Mouse (Mus musculus) forelimb bud, embryonic 11.5 days (tissue): ENCODE results near the gene Gigyf1.

Experiments used
- DNase-seq: peaks from one replicate; pipeline ENCODE4 v3.0.0-alpha.2; 2012; ENCODE audit warnings: low read depth, low spot score

Gigyf1 gene

DNA sequence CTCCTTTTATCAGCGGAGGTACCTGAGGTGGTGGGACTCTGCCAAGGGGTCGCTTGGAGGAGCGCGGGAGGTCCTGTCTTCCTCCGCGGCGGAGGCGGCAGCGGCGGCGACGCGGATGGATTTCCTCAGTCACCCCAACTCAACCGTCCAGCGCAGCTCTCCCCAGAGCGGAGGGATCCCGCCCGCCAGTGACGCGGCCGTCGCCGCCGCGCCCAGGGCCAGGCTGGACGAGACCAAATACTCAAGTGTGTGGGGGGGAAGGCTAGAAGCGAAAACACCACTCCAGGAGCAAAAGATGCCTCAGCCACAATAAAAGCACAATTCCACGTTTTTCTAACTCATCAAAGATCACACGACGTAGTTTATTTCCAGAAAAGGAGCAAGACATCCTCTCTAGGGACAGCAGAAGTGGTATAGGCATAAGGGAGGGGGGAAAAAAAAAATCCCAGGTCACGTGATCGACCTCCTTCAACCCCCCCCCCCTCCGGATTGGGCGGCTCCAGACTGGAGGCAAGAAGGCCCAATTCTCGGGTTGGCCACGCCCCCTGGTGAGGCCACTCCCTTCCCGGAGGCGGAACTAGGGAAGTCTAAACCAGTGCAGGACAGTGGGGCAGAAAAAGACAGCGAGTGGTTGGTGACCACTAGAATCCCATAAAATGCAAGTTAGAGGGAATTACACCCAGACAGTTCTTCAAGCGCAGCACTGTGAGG, 14.9 kb downstream of the Gigyf1 start, which contains the start of the genes Epo and Gnb2:
TSS of gene Epo (minus strand) at position 126 of the 711 bp plus-strand sequence.
TSS of gene Gnb2 (minus strand) at position 394 of the 711 bp plus-strand sequence.
- peak; percentile 98 for DNase-seq

DNA sequence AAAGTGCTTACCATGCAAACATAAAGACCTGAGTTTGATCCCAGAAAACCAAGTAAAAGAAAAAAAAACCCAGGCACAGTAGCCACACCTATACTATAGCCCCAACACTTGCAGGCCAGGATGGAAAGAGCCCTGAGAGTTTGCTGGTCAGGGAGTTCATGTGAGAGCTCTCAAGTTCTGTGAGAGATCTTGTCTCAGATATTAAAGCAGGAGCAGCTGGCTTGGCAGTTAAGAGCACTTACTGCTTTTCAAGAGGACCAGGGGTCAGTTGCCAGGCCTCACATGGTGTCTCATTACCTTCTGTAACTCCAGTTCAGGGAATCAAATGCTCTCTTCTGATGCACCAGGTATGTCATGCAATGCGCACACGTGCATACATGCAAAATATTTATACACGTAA, 16.4 kb downstream of the Gigyf1 start:
- DNase-seq, result no peak

DNA sequence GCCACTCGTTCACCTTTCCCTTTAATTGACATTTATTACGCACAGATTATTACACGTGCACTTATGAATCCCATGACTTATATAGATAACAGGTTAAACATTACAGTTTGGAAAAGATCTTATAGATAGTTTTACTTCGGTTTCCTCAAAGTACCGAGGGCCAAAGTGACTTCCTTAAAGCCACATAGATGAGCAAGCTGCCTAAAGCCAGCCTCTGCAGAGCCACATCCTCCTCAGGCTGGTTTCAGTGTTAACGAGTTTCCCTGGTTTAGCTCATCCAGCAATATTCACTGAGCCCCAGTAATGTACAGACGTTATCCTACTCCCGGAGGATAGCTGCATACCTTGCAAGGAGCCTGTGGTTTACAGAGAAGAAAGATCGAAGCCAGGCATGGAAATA, 17.0 kb downstream of the Gigyf1 start:
- no peak for DNase-seq

DNA sequence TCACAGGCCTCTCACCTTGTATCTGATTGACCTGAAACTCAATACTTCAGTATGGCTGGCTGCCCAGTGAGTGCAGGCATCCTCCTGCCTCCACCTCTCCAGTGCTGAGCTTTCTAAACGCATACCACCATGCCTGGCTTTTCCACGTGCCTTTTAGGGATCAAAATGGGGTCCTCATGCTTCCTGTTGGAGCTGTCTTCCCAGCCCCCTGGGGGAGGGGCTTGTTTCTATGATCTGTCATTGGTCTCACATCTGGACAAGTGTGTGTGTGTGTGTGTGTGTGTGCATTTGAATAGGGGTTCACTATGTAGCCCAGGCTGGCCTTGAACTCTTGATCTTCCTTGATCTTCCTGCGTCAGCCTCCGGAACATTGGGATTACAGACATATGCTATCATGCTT, 19.1 kb downstream of the Gigyf1 start:
- DNase-seq, result no peak

DNA sequence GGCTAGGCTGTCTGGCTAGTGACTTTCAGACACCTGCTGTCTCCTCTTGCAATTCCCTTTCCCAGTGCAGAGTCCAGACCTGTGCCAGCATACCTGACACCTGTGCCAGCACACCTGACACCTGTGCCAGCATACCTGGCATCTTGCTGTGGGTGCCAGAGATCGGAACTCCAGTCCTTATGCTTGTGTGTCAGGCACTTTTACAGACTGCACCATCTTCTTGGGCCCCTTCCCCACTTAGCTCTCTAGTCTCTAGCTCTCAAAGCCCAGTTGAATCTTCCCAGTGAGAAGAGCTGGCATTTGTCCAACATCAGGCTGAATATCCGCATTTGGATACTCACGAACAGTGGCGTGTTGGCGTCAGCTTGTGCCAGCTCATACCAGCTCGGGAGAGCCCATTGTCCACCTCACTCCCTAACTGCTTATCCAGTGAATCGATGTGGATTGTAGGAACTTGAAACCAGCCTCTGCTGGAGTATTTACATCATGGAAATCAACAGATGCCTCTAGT, 21.0 kb downstream of the Gigyf1 start:
- DNase-seq, result no peak

DNA sequence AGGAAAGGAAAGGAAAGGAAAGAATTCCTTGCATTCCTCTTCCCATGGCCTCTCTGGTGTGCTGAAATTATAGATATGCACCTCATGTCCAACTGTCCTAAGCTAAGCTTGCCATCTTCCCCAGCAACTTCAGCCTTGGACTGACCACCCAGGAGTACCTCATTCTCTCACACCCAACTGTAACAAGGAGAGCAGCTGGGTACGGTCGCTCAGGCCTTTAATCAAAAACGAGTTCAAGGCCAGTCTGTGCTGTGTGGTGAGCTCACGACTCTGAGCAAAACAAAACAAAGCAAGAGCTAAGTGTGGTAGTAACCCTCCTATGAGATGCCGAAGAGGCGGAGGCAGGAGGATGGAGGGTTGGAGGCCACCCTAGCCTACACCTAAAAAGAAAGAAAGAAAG, 22.6 kb downstream of the Gigyf1 start:
- DNase-seq, result no peak

DNA sequence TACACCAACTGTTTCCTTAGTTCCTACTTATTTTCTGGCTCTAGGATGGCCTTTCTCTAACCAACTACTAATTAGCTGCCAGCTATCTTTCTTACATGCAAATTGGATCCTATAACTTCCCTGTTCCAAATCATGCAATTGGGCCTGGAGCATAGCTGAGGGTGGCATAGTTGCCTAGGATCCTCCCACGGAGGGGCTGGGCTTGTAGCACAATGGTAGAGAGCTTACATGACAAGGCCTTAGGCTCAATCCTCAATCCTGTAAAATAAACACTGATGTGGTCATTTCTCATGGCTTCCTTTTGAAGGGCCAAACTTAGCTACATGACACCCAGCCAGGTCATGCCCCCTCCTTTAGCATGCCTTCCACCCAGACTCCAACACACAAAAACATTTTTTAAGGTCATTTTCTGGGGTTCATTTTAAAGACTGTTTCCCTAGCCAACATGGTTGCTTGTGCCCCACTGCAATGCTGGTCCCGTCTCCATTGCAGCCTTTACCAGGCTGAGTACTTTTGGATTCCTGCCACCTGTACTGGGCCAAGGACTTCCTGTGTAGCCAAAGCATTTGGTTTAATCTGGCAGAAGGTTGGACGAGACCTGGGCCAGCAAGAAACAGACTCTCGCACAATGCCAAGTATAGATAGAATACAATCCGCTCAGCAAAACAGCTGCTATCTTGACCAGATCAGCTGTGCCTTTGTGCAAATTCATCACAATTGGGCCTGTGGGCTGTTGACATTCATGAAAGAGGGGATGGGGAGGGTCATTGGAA, 23.6 kb downstream of the Gigyf1 start:
- DNase-seq, result no peak

DNA sequence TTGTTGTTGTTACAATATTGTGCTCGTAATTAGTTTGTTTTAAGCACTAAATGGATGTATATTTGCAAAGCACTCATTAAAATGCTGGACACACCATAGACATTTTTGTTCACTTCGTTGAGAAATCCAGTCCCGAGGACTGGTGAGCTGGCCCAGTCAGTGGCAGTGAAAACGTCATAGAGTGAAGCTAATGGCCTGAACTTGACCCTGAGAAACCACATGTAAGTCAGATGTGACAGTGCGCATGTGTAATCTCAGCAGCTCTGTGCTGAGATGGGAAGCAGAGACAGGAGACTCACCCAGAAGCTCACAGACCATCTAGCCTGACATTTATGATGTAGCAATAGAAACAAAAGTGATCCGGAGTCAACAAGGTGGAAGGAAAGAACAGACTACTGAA, 26.6 kb downstream of the Gigyf1 start:
- DNase-seq, result no peak

DNA sequence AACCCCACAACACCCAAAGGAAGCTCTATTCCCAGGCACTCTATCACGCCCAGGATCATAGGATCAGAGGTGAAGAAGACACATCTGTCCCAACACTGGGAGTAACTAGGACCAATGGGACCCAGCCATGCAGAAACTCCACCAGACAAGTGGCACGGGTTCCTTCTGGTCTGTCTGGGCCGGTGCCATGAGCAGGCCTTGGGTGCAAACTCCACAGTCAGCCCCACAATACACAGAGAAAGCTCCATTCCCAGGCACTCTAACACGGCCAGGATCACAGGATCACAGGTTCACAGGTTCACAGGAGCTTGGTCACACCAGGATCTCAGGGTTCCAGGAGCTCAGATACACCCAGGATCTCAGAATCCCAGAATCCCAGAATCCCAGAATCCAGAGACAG, 27.2 kb downstream of the Gigyf1 start:
- no peak for DNase-seq

DNA sequence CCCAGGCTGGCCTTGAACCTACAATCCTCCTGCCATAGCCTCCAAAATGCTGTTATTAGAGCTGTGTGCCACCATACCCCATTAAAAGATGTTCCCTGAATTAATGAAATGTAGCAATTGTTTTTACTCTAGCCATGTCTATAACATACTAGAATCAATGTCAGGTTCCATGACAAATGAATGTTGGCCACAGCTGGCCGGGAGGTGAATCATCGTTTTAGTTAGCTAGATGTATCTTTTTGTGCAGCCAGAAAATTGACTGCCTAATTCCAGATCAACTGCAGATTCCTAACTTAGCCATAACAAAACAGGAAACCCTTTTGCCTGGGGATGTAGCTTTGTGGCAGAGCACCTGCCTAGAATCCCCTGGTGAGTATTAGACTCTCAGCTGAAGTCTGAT, 31.5 kb downstream of the Gigyf1 start:
- DNase-seq, result no peak

DNA sequence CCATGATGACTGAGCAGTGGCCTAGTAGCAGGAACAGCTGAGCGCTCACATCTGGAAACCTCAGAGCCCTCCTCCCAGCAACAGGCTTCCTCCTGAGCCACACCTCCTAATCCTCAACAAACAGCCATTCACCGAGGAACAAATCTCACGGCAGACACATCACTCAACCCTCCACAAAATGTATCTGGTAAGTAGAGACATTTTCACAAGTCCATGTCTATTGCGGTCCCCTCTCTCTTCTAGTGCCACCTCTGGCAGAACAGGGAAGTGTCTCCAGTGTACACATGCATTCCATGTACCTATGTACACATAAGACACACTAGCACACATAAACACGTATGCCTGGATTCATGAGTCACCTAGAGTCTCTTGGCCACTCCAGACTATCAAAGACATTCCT, 32.8 kb downstream of the Gigyf1 start:
- DNase-seq, result no peak

DNA sequence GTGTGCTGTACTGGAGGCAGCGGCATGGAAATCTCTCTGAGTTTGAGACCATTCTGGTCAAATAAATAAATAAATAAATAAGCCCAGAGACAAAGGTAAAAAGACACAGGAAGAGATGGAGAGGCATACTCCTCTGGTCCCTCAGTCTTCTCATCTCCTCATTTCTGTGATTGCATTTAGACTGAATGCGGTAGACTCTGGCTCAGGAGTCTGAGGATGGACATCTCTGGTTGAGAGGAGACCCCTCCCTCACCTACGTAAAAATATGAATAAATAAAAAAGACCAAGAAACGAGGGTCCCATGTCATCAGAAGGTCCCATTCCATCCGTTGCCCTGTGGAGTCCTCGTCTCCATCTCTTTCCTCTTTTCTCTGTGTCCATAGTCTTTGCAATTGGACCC, 34.7 kb downstream of the Gigyf1 start:
- DNase-seq, result no peak

DNA sequence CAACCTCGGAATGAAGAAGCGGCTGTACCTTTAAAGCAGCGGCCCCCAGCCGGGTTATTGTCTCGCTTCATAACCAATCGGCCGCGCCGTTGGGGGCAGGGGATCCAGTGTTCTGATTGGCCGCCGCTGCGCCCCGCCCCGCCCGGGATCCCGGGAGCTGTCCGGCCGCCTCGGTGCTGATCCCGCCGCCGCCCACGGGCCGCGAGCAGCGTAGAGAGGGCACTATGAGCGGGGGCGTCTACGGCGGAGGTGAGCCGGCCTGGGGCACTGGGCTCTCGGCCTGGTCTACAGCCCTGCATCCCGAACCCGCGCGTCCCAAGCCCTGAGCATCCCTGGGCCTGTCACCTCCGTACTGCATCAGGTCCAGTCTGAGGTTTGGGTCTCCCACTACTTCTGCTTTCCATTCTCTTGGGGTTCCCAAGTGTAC, 35.1 kb downstream of the Gigyf1 start, which contains the start of gene Actl6b:
TSS of gene Actl6b (plus strand) at position 107 of the 427 bp plus-strand sequence.
- DNase-seq, result peak; percentile 48

DNA sequence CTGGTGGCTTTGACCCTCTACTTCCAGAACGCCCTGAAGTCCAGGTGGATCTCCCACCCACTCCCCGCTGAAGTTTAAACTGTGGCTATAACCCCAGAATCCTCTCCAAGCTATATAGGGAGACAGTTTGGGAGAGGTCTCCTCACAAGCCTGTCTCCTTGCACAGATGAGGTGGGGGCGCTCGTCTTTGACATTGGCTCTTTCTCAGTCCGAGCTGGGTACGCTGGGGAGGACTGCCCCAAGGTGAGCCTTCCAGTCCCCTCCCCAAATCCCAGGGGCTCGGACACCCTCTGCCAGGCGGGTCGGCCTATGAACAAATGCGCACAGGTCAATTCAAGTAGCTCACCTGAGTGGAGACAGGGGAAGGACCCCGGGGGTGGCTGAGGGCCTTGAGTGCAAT, 35.5 kb downstream of the Gigyf1 start:
- DNase-seq, result no peak

DNA sequence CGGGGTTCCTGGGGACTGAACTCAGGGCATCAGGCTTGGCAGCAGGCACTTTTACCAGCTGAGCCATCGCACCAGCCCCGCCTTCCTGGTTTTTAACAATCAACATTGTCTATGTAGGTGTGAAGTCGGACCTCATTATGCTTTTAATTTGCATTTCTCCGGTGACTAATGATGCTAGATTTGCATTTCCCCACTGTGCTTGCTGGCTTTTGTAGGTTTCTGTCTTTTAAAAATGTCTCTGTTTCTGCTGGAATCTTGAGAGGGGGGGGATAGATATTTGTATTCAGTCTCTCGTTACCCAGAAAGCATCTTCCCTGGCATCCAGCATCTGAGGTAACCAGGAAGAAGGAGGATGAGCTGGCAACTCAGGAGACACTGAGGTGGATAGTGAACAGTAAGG, 43.2 kb downstream of the Gigyf1 start:
- DNase-seq, result no peak

DNA sequence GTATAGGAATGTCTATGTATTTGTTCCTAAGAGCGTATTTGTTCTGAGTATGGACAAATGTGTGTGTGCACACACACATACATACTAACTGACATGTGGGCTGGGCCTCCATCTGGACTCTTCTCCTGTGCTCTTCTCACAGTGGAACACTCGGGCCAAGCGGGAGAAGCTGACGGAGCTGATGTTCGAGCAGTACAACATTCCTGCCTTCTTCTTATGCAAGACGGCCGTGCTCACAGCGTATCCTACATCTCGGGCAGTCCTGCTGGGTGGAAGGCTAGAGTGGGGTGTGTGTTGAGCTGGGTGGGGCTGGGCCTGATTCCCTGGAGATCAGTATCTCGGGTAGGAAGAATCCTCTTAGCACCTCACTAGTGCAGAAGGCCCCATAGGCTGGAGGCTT, 44.6 kb downstream of the Gigyf1 start:
- no peak for DNase-seq

DNA sequence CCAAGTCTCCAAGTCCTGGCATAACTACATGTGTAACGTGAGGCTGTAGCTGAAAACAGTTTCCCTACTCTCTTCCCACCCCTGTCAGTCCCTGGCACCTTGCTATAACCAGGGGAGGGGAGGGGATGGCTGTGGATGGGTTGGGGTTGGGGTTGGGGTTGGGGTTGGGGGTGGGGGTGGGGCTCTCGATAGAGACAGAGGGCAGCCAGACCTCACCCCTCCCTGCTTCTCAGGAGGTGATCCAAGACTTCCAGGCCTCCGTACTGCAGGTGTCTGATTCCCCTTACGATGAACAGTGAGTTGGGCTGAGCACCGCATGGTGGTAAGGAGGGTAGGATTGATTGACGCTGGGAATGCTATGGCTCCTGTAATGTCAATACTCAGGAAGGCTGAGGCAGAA, 47.4 kb downstream of the Gigyf1 start:
- DNase-seq, result no peak

DNA sequence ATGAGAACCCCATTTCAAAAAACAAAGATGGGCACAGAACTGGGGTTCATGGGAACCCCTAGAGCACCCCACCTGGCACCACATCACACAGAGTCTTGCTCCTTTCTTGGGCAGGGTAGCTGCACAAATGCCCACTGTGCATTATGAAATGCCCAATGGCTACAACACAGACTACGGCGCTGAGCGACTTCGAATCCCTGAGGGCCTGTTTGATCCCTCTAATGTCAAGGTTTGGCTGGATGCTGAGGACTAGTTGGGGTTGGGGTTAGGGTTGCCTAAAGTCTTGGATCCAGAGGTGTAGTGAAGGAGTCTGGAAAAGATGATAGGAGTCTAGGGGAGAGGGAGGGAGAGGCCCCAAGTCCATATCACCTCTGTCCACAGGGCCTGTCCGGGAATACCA, 48.1 kb downstream of the Gigyf1 start:
- DNase-seq, result no peak

DNA sequence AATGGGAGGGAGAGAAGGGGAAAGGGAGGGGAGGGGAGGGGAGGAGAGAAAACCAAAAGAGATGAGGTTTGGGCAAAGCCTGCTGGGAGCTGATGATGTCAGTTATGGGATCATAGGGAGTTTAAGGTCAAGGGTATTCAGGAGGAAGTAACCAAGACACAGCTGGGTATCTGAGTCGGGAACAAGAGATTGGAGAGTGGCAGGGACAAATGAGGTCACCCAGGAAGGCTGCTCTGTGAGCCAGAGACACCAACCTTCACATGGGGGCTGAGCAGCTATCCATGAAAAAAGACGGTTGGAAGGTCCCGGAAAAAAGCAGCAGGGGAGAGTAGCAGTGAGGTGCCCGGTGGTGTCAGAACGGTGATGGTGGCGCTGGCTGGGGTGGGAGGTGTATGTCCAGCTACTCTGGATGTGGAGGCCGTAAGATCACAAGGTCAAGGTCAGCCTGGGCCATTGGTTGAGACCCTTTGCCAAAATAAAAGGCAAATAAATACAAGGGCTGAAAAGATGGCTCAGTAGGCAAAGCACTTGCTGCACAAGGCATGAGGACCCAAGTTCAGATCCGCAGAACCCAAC, 50.0 kb downstream of the Gigyf1 start:
- no peak for DNase-seq

DNA sequence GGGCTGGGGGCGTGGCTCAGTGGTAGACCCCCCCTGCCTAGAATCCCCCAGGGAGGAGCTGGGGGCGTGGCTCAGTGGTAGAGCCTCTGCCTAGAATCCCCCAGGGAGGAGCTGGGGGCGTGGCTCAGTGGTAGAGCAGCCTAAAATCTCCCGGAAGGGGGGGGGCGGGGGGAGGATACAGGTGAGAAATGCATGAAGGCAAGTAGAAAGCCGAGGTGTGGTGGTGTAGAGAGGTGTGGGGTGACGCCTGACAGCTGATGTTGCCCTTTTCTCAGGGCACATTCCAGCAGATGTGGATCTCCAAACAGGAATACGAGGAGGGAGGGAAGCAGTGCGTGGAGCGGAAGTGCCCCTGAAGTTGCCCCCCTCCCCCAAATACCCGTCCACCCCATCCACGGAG, 50.7 kb downstream of the Gigyf1 start:
- no peak for DNase-seq

DNA sequence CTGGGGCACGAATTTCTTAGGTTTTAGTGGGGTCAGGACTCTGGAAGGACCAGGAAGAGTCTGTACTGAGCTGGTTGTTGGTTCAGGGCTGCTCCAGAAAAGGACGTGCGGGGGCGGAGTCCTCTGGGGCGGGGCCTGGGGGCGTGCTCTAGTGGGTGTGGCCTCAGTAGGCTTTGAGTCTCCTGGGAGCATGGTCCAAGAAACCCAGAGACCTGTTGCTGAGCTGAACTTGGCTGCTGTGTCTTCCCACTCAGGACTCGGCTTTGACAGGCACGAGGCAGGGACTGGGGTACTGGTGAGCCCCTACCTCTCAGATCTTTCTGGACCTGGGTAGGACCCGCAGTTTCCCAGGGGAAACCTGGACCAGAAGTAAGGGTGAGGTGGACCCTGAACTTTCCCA, 51.3 kb downstream of the Gigyf1 start, which contains the start of gene Tfr2:
TSS of gene Tfr2 (plus strand) at position 176 of the 400 bp plus-strand sequence.
- DNase-seq, result no peak

DNA sequence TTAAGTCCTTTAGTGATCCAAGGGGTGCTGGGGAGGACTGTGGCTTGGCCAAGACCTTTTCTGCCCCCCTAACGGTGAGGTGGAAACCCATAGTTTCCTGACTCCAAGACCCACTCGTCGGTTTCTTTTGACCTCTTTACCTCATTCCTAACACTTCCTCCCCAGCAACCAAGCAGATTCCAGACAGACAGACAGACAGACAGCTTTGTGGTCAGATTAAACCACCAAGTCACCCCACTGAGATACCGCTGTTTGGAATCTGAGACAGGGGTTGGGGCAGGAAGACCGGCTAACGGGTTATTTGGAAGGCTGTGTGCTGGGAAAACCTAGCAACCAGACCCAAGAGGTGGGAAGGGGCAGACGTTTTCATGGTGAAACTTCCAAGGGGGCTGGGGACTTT, 51.8 kb downstream of the Gigyf1 start:
- DNase-seq, result no peak
